27 mouse cellular contexts compared by ENCODE assay signal in the genomic region with DNA sequence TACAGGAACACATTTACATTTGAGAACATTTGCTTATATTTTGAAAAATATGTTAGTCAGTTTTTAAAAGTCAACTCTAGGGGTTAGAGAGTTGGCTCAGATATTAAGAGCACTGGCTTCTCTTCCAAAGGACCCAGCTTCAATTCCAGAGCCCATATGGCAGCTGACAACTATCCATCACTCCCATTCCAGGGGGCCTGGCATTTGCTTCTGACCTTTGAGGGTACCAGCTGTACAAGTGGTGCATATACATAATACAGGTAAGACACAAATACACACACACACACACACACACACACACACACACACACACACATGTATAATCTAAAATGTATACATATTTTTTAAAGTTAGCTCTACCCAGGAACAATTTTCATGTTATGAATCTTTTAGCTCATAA. TPM values are rescaled to one million over a fixed set of nuclear protein-coding genes. Genes with fewer than 3 reads are reported as not detected.
"Had no signal": no experiment of that assay in that cellular context is flagged by ENCODE, and none has a peak within 500 bp of the region (broad histone marks: within the 10 kb centered on the region; RNA-seq: fewer than 3 reads in every experiment).

No protein-coding gene starts in this region.

- DNase-seq: heart, postnatal 10 days; heart, postnatal 14 days; heart, postnatal 36 days; heart, postnatal 4 days; kidney, adult 11 months; kidney, adult 18-20 months; kidney, adult 2 months; kidney, adult 8-10 months; kidney, adult 9 months; kidney, postnatal 10 days; kidney, postnatal 14 days; kidney, postnatal 25 days; kidney, postnatal 36 days; kidney, postnatal 4 days; layer of hippocampus, adult 9-11 months; layer of hippocampus, postnatal 36 days had no signal

RNA-seq across cellular contexts. Expression of gene 4930470P17Rik, which starts 30.6 kb away (rescaled TPM):
- total RNA-seq: heart, postnatal 10 days; heart, postnatal 14 days; heart, postnatal 36 days; heart, postnatal 4 days; hematopoietic stem cell, adult 5-6 weeks; hindbrain, postnatal 0 days; layer of hippocampus, adult 18-20 months; layer of hippocampus, adult 2 months; layer of hippocampus, adult 8-10 months; layer of hippocampus, postnatal 10 days; layer of hippocampus, postnatal 14 days; layer of hippocampus, postnatal 25 days; layer of hippocampus, postnatal 36 days; left cerebral cortex, adult 18-20 months; left cerebral cortex, adult 2 months; left cerebral cortex, adult 8-10 months had no signal
